23 mouse cellular contexts compared by ENCODE assay signal in the genomic region with DNA sequence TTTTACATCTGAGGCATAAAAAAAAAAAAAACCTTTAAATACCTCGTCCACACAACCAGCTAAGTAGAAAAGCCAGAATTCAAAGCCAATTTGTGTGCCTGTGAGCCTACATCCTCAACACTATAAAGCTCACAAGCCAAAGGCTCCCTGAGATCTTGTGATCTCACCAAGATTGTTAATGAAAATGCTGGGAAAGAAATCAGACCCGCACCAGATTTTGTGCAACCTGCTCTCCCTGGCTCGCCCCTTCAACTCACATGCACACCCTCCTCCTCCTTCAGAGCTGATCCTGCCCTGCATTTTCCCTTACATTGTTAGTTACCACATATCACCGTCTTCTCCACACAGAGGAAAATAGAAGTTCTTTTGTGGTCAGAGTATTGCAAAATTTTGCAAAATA.
DNase-seq lines count a peak whose midpoint lies in the region; ATAC-seq lines count a peak whose summit lies in the region.
"Had no signal": no experiment of that assay in that cellular context is flagged by ENCODE, and none has a peak within 500 bp of the region (broad histone marks: within the 10 kb centered on the region; RNA-seq: fewer than 3 reads in every experiment).

No protein-coding gene starts in this region.

- ATAC-seq in frontal cortex, adult (ENCODE audit: low TSS enrichment): peak; percentile 10; the same call in 1 of the 2 replicates
- ATAC-seq: forebrain, embryonic 16.5 days; hindbrain, postnatal 0 days; inflammation-experienced regulatory T-cells, adult 6 months; intestine, embryonic 16.5 days; Patski had no signal

- no peak for DNase-seq in frontal cortex, postnatal 14 days (ENCODE audit: low spot score in 2 of 2)
- DNase-seq in right cerebral cortex, adult 18-20 months: peak; percentile 4
- DNase-seq in right cerebral cortex, postnatal 4 days: no peak
- DNase-seq in brain, adult 2 months (ENCODE audit: low read depth, low spot score): peak; percentile 48
- no peak for DNase-seq in lung, postnatal 25 days (ENCODE audit: low spot score)
- DNase-seq: adrenal gland, postnatal 10 days; adrenal gland, postnatal 36 days; B cell, adult 2 months; cerebellum, adult 11-12 months; cerebellum, adult 8-10 months; cerebellum, postnatal 10 days; cerebellum, postnatal 36 days; embryo, embryonic 11 days; gastrocnemius, postnatal 25 days; heart, adult 18-20 months; heart, postnatal 14 days; heart, postnatal 4 days had no signal

Comparison
In these comparisons a context has a peak if more than half of its experiments do, and no peak if none do; other contexts are left out.
1. DNase-seq: peak in right cerebral cortex, adult 18-20 months (single experiment) and brain, adult 2 months (single experiment); none in frontal cortex, postnatal 14 days (0 of 2), right cerebral cortex, postnatal 4 days (single experiment) and lung, postnatal 25 days (single experiment).